Mouse (Mus musculus): Measurements from ENCODE around the gene Neurl1a.

GRCm38 (mm10) chr19:47167617-47168214 is 10.9 kb upstream of the Neurl1a start:
- TF ChIP-seq POLR2A (IDR thresholded peaks at IDR 0.05; ENCODE audit: borderline replicate concordance, control insufficient read depth, low read depth, low read length) (no peak), CTCF (IDR thresholded peaks at IDR 0.05; ENCODE audit: control insufficient read depth, insufficient read depth, low read length) (no peak)

All from bone marrow, adult 2 months (tissue).